Mouse (Mus musculus): Measurements from ENCODE around the gene Tecr. TPM values are rescaled to one million over a fixed set of nuclear protein-coding genes. Genes with fewer than 3 reads are reported as not detected.
"Not testable (repeated sequence)": the region's sequence is repeated elsewhere in the genome, so short reads cannot be mapped to it uniquely, and the experiment has no call there.

The Tecr gene
- polyA plus RNA-seq, 1 experiment from 2014 or later: 438 TPM

GRCm38 (mm10) chr8:83571001-83571340, 36.8 kb downstream of the Tecr start:
- H3K4me1 ChIP-seq: peaks cover 52% of the 10 kb centered on the region
- not testable (repeated sequence) for H3K4me3 ChIP-seq; H3K9me3 ChIP-seq; H3K9ac ChIP-seq; H3K4me2 ChIP-seq; H3K27me3 ChIP-seq (replicated peaks); H3K27ac ChIP-seq (replicated peaks); ATAC-seq (ENCODE audit: extremely low read depth, insufficient number of reproducible peaks, low FRiP score, low TSS enrichment)
- 92% methylated on average over 5 of the region's 7 CpGs for WGBS
- peaks cover 50% of the 10 kb centered on the region for H3K36me3 ChIP-seq

GRCm38 (mm10) chr8:83570272-83571000, 37.3 kb downstream of the Tecr start:
- Histone ChIP-seq H3K9ac (no peak overlapping the region), H3K9me3 (no peaks in the 10 kb centered on the region), H3K36me3 (peaks cover 50% of the 10 kb centered on the region), H3K4me3 (no peak overlapping the region), H3K27ac (replicated peaks) (no peak overlapping the region), H3K27me3 (replicated peaks) (no peaks in the 10 kb centered on the region), H3K4me2 (no peak overlapping the region), H3K4me1 (peaks cover 47% of the 10 kb centered on the region)
- 82% methylated on average over 15 of the region's 15 CpGs for WGBS
- ATAC-seq (ENCODE audit: extremely low read depth, insufficient number of reproducible peaks, low FRiP score, low TSS enrichment): no peak

GRCm38 (mm10) chr8:83569165-83569564, 38.6 kb downstream of the Tecr start:
- Histone ChIP-seq H3K4me1 (peaks cover 34% of the 10 kb centered on the region), H3K9ac (peak overlapping the region; percentile 94; the same call in 1 of the 2 replicates), H3K27me3 (replicated peaks) (no peaks in the 10 kb centered on the region), H3K9me3 (no peaks in the 10 kb centered on the region), H3K36me3 (peaks cover 50% of the 10 kb centered on the region), H3K4me2 (no peak overlapping the region), H3K27ac (replicated peaks) (0 out of 2 replicates have a peak overlapping the region, but pooled peaks have one; percentile 5), H3K4me3 (no peak overlapping the region)
- no peak for ATAC-seq (ENCODE audit: extremely low read depth, insufficient number of reproducible peaks, low FRiP score, low TSS enrichment)
- WGBS: 71% methylated on average over 4 of the region's 4 CpGs

- peak overlapping the region; percentile 94; the same call in 1 of the 2 replicates for H3K9ac ChIP-seq
- H3K27me3 ChIP-seq (replicated peaks): no peaks in the 10 kb centered on the region
- H3K27ac ChIP-seq (replicated peaks): 0 out of 2 replicates have a peak overlapping the region, but pooled peaks have one; percentile 5
- peaks cover 30% of the 10 kb centered on the region for H3K4me1 ChIP-seq
- no peak overlapping the region for H3K4me2 ChIP-seq
- WGBS: 79% methylated on average over 5 of the region's 5 CpGs
- no peak for ATAC-seq (ENCODE audit: extremely low read depth, insufficient number of reproducible peaks, low FRiP score, low TSS enrichment)
- no peak overlapping the region for H3K4me3 ChIP-seq
- no peaks in the 10 kb centered on the region for H3K9me3 ChIP-seq
- H3K36me3 ChIP-seq: peaks cover 46% of the 10 kb centered on the region
Measured at GRCm38 (mm10) chr8:83568755-83569154, 39.0 kb downstream of the Tecr start.

GRCm38 (mm10) chr8:83568128-83568527, 39.6 kb downstream of the Tecr start:
- H3K36me3 ChIP-seq: peaks cover 40% of the 10 kb centered on the region
- H3K9ac ChIP-seq: peak overlapping the region; percentile 94
- H3K4me3 ChIP-seq: peak overlapping the region; percentile 88; the same call in 1 of the 2 replicates
- WGBS: 76% methylated on average over 5 of the region's 5 CpGs
- peak overlapping the region; percentile 93 for H3K4me2 ChIP-seq
- H3K4me1 ChIP-seq: peaks cover 24% of the 10 kb centered on the region
- ATAC-seq (ENCODE audit: extremely low read depth, insufficient number of reproducible peaks, low FRiP score, low TSS enrichment): no peak
- no peak overlapping the region for H3K27ac ChIP-seq (replicated peaks)
- H3K9me3 ChIP-seq: no peaks in the 10 kb centered on the region
- H3K27me3 ChIP-seq (replicated peaks): no peaks in the 10 kb centered on the region

GRCm38 (mm10) chr8:83567668-83568067, 40.1 kb downstream of the Tecr start:
- H3K27me3 ChIP-seq (replicated peaks): no peaks in the 10 kb centered on the region
- H3K4me1 ChIP-seq: peaks cover 23% of the 10 kb centered on the region
- H3K4me3 ChIP-seq: peak overlapping the region; percentile 88
- H3K36me3 ChIP-seq: peaks cover 35% of the 10 kb centered on the region
- WGBS: 59% methylated on average over 3 of the region's 3 CpGs
- H3K9me3 ChIP-seq: no peaks in the 10 kb centered on the region
- peak overlapping the region; percentile 82; the same call in 1 of the 2 replicates for H3K27ac ChIP-seq (replicated peaks)
- ATAC-seq (ENCODE audit: extremely low read depth, insufficient number of reproducible peaks, low FRiP score, low TSS enrichment): no peak
- H3K4me2 ChIP-seq: peak overlapping the region; percentile 93
- H3K9ac ChIP-seq: peak overlapping the region; percentile 94

GRCm38 (mm10) chr8:83566469-83567395, 41.0 kb downstream of the Tecr start, which contains the start of gene Ndufb7:
Gene Ndufb7 (plus strand): TSS chr8:83566671.
- H3K4me1 ChIP-seq: peaks cover 23% of the 10 kb centered on the region
- WGBS: under 1% methylated on average over 48 of the region's 48 CpGs
- H3K27me3 ChIP-seq (replicated peaks): no peaks in the 10 kb centered on the region
- H3K36me3 ChIP-seq: peaks cover 26% of the 10 kb centered on the region
- peak; percentile 76 for ATAC-seq (ENCODE audit: extremely low read depth, insufficient number of reproducible peaks, low FRiP score, low TSS enrichment)
- peak within 1 kb of the TSS; percentile 94 for H3K9ac ChIP-seq
- H3K4me2 ChIP-seq: peak within 1 kb of the TSS; percentile 93
- H3K9me3 ChIP-seq: no peaks in the 10 kb centered on the region
- H3K27ac ChIP-seq (replicated peaks): peak within 1 kb of the TSS; percentile 82
- peak within 1 kb of the TSS; percentile 88 for H3K4me3 ChIP-seq

GRCm38 (mm10) chr8:83565731-83566375, 41.9 kb downstream of the Tecr start:
- Histone ChIP-seq H3K4me1 (peaks cover 23% of the 10 kb centered on the region), H3K27ac (replicated peaks) (no peak overlapping the region), H3K4me2 (peak overlapping the region; percentile 93), H3K9ac (no peak overlapping the region), H3K4me3 (peak overlapping the region; percentile 88), H3K36me3 (peaks cover 18% of the 10 kb centered on the region), H3K27me3 (replicated peaks) (no peaks in the 10 kb centered on the region), H3K9me3 (no peaks in the 10 kb centered on the region)
- no peak for ATAC-seq (ENCODE audit: extremely low read depth, insufficient number of reproducible peaks, low FRiP score, low TSS enrichment)
- WGBS: 72% methylated on average over 9 of the region's 9 CpGs

GRCm38 (mm10) chr8:83563246-83563645, 44.5 kb downstream of the Tecr start:
- H3K9ac ChIP-seq: no peak overlapping the region
- no peak overlapping the region for H3K4me2 ChIP-seq
- no peaks in the 10 kb centered on the region for H3K9me3 ChIP-seq
- H3K36me3 ChIP-seq: no peaks in the 10 kb centered on the region
- no peak for ATAC-seq (ENCODE audit: extremely low read depth, insufficient number of reproducible peaks, low FRiP score, low TSS enrichment)
- no peaks in the 10 kb centered on the region for H3K27me3 ChIP-seq (replicated peaks)
- H3K4me3 ChIP-seq: no peak overlapping the region
- peaks cover 12% of the 10 kb centered on the region for H3K4me1 ChIP-seq
- 72% methylated on average over 4 of the region's 4 CpGs for WGBS
- no peak overlapping the region for H3K27ac ChIP-seq (replicated peaks)

- H3K4me3 ChIP-seq: no peak overlapping the region
- no peak overlapping the region for H3K4me2 ChIP-seq
- H3K4me1 ChIP-seq: peaks cover 6% of the 10 kb centered on the region
- H3K36me3 ChIP-seq: no peaks in the 10 kb centered on the region
- H3K27ac ChIP-seq (replicated peaks): no peak overlapping the region
- H3K9me3 ChIP-seq: no peaks in the 10 kb centered on the region
- no peak for ATAC-seq (ENCODE audit: extremely low read depth, insufficient number of reproducible peaks, low FRiP score, low TSS enrichment)
- no peaks in the 10 kb centered on the region for H3K27me3 ChIP-seq (replicated peaks)
- H3K9ac ChIP-seq: no peak overlapping the region
- 44% methylated on average over 3 of the region's 3 CpGs for WGBS
Measured at GRCm38 (mm10) chr8:83562669-83563068, 45.1 kb downstream of the Tecr start.

- Histone ChIP-seq H3K4me1 (no peaks in the 10 kb centered on the region), H3K9ac (no peak within 1 kb of the TSS), H3K36me3 (no peaks in the 10 kb centered on the region), H3K27me3 (replicated peaks) (no peaks in the 10 kb centered on the region; the same call in 1 of the 2 replicates), H3K4me3 (no peak within 1 kb of the TSS), H3K4me2 (no peak within 1 kb of the TSS), H3K9me3 (no peaks in the 10 kb centered on the region), H3K27ac (replicated peaks) (no peak within 1 kb of the TSS)
- ATAC-seq (ENCODE audit: extremely low read depth, insufficient number of reproducible peaks, low FRiP score, low TSS enrichment): no peak
- WGBS: 71% methylated on average over 3 of the region's 3 CpGs
Measured at GRCm38 (mm10) chr8:83535736-83536135, 72.0 kb downstream of the Tecr start, which contains the start of gene Olfr370. Gene Olfr370 (plus strand): TSS chr8:83535780.

Data from heart, embryonic 13.5 days (tissue).